Comparison of ENCODE assay signal across 11 mouse cellular contexts in genomic region chr4:61858160-61858559, GRCm38 (mm10). TPM values are rescaled to one million over a fixed set of nuclear protein-coding genes. Genes with fewer than 3 reads are reported as not detected.
DNase-seq lines count a peak whose midpoint lies in the region; ATAC-seq and TF ChIP-seq lines count a peak whose summit lies in the region.
"Had no signal": no experiment of that assay in that cellular context is flagged by ENCODE, and none has a peak within 500 bp of the region (broad histone marks: within the 10 kb centered on the region; RNA-seq: fewer than 3 reads in every experiment).

No protein-coding gene starts in this region.

- H3K4me3 ChIP-seq in G1E (ENCODE audit: low read depth, low read length) = no peak overlapping the region
- H3K4me3 ChIP-seq: lung, embryonic 15.5 days had no signal

- TF ChIP-seq CTCF in G1E (IDR thresholded peaks at IDR 0.05; ENCODE audit: low read depth, low read length) = peak; percentile 45

- H3K36me3 ChIP-seq in G1E (replicated peaks) = no peaks in the 10 kb centered on the region
- H3K36me3 ChIP-seq: lung, embryonic 15.5 days had no signal

- H3K4me1 ChIP-seq in G1E (ENCODE audit: insufficient read depth, low read depth, low read length) = no peaks in the 10 kb centered on the region
- H3K4me1 ChIP-seq: lung, embryonic 15.5 days had no signal

- H3K27me3 ChIP-seq in G1E (ENCODE audit: insufficient read depth, low read length) = no peaks in the 10 kb centered on the region
- H3K27me3 ChIP-seq: lung, embryonic 15.5 days had no signal

- peak; percentile 4 to 9 for DNase-seq in cerebellum, postnatal 36 days
- DNase-seq in left cerebral cortex, postnatal 4 days = peak; percentile 12
- no peak for DNase-seq in left cerebral cortex, postnatal 14 days (ENCODE audit: low spot score in 2 of 2)
- DNase-seq in G1E (ENCODE audit: low spot score) = no peak
- peak; percentile 34 for DNase-seq in kidney, postnatal 10 days
- DNase-seq in right cerebral cortex, postnatal 36 days (ENCODE audit: low spot score in 2 of 2) = no peak
- DNase-seq in c-Kit-positive CD71-positive TER-119-positive erythroid progenitor cells, embryonic 14.5 days (ENCODE audit: low spot score) = no peak
- DNase-seq: cerebellum, adult 8-10 months had no signal

- intact Hi-C loops in left cerebral cortex, postnatal 4 days (cut with DNase I) = no loop called here
- intact Hi-C loops in left cerebral cortex, postnatal 14 days (cut with DNase I) = no loop called here

- peaks cover 14% of the 10 kb centered on the region for H3K9me3 ChIP-seq in G1E (replicated peaks)
- H3K9me3 ChIP-seq: lung, embryonic 15.5 days had no signal

- no peak for ATAC-seq in cerebellum, adult (ENCODE audit: insufficient number of reproducible peaks, low FRiP score, low TSS enrichment)
- ATAC-seq in G1E (ENCODE audit: extremely low read depth, insufficient number of reproducible peaks, low FRiP score, poor library complexity, severe bottlenecking) = no peak

RNA-seq across cellular contexts. Expression of gene Mup5, which starts 23.1 kb away (rescaled TPM):
- not detected for total RNA-seq in left cerebral cortex, postnatal 4 days (2021)
- total RNA-seq in left cerebral cortex, postnatal 14 days (2021) = under 1 TPM; 0.38 to 0.53 TPM
- not detected in 2 replicates for total RNA-seq in G1E (2014; fragmentation: Nextera tagmentation)
- not detected in 2 replicates for total RNA-seq in G1E (2017)
- not detected in 2 replicates for polyA plus RNA-seq in G1E (2012)
- total RNA-seq: neutrophil, adult 5-6 weeks had no signal
- polyA plus RNA-seq: lung, embryonic 15.5 days had no signal

Comparison
In these comparisons a context has a peak if more than half of its experiments do, and no peak if none do; other contexts are left out.
1. DNase-seq: peak in cerebellum, postnatal 36 days (2 of 2), left cerebral cortex, postnatal 4 days (single experiment) and kidney, postnatal 10 days (single experiment); none in left cerebral cortex, postnatal 14 days (0 of 2), G1E (single experiment), right cerebral cortex, postnatal 36 days (0 of 2) and c-Kit-positive CD71-positive TER-119-positive erythroid progenitor cells, embryonic 14.5 days (single experiment).